Mouse (Mus musculus) c-Kit-positive CD71-positive TER-119-negative erythroid progenitor cells, embryonic 14.5 days (primary cell): ENCODE measurements around the gene Cdk6.
"Not testable (repeated sequence)": the region's sequence is repeated elsewhere in the genome, so short reads cannot be mapped to it uniquely, and the experiment has no call there.

ENCODE experiments used
- DNase-seq: peaks from one replicate; pipeline ENCODE4 v3.0.0-alpha.2; 2013; ENCODE audit warnings: low read depth

The Cdk6 gene

DNA sequence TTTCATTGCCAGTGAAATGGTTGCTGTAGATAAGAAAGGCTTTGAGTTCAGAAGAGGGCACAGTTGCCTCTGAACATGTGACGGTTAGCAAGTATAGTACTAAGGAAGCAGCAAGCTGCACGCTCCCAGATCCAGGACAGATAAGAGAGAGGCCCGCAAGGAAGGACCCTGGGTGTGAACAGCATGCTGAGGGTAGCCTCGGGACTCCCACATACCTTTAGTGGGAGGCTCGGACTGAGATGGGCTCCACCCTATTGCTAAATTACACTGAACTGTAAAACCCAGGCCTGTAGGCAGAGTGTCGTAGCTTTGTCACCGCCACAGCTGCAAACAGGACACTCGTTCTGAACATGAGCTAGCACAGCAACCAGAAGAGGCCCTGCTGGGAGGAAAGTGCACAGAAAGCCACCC, 173.6 kb downstream of the Cdk6 start:
- DNase-seq, result peak; percentile 55

DNA sequence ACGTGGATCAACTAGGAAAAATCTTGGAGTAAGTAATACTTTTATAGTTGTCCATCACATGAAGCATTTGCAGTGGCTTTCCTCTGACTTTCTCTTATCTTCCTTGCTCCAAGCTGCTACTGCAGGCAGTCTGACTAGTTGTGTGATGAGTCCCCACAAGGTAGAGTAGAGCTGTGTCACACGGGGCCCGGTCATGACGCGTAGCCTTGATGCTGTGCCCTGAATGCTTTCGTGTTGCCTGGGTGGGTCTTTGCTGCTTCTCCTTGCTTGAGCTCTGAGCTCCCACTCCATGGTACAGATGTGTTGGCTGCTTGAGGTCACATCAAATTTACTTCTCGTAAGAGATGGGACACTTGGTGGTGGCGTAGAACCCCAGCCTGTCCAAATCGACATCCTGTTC, 174.2 kb downstream of the Cdk6 start:
- DNase-seq, result no peak

- DNase-seq, result no peak
Observed at GRCm38 (mm10) chr5:3516481-3517075, 175.3 kb downstream of the Cdk6 start.

DNA sequence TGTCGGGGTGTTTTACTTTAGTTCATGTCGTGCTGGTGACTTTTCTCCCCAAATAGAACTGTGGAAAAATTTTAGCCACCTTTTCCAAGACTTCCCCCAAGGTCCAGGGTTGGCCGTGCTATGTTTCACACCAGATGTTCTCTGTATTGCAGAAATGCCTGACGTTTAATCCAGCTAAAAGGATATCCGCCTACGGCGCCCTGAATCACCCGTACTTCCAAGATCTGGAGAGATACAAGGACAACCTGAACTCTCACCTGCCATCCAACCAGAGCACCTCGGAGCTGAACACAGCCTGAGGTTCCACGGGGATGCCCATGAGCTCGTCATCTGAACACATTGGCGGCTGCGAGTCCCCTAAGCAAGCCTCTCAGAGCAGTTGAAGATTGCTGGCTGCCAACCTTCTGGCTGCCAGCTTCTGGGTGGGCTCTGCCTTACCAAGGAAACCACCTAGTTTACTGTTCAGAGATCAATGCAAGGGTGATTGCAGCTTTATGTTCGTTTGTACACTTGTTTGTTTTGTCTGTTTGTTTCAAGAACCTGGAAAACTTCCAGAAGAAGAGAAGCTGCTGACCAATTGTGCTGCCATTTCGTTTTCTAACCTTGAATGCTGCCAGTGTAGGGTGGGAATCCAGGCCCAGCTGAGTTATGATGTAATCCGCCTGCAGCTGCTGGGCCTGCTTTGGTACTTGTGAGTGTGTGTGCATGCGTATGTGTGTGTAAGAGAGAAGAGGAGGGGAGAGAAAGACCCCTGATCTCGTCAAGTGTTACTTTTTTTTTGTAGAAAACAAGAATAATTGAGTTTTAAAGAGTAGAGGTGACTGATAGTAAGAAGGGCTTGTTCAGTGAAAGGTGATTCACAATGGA, 179.4 kb downstream of the Cdk6 start:
- DNase-seq, result no peak

DNA sequence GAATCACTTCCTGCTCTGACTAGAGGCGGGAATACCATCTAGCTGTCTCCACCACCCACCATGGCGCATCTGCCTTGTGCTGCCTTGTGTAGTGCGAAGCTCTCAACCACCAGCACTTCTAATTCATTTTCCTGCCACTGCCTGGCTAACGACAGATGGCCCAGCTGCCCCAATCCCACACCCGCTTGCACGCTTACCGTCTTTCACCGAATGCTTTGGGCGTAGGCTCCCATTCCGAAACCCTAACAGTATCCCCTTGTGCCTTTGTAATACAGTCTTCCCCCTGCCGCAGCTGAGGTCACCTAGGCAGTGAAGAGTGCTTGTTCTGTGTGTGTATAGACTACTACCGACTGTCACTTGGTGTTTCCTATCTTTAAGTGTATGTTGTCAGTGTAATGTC, 180.5 kb downstream of the Cdk6 start:
- no peak for DNase-seq

DNA sequence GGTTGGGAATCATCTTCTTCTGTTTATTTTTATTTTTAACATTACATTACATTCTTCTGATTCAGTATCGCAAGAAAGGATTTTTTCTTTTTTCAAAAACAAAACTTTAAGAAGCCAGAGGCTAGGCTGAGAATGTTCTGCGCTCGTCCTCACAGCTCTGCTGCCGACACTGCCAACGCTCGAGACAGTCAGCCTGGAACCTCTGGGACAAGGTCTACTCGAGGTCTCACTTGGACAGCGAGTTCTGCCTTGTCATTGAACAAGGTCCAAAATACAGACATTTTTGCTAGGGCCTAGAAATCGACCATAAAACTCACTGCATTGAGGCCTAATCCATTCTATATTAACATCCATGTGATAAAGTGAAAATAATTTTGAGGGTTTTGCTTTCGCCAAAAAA, 181.5 kb downstream of the Cdk6 start:
- no peak for DNase-seq

GRCm38 (mm10) chr5:3527041-3527691, 185.9 kb downstream of the Cdk6 start:
- no peak for DNase-seq

GRCm38 (mm10) chr5:3529585-3530189, 188.4 kb downstream of the Cdk6 start:
- DNase-seq, result no peak

DNA sequence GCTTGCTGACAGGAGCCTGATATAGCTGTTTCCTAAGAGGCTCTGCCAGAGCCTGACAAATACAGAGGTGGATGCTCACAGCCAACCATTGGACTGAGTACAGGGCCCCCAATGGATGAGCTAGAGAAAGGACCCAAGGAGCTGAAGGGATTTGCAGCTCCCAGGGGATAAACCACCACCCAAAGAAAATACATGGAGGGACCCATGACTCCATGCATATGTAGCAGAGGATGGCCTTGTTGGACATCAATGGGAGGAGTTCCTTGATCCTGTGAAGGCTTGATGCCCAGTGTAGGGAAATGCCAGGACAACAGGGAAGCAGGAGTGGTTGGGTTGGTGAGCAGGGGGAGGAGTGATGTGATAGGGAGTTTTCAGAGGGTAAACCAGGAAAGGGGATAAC, 190.8 kb downstream of the Cdk6 start:
- not testable (repeated sequence) for DNase-seq

- no peak for DNase-seq
Observed at GRCm38 (mm10) chr5:3536592-3537212, 195.4 kb downstream of the Cdk6 start.

GRCm38 (mm10) chr5:3538505-3539472, 197.5 kb downstream of the Cdk6 start:
- no peak for DNase-seq

GRCm38 (mm10) chr5:3541871-3542270, 200.6 kb downstream of the Cdk6 start:
- DNase-seq, result no peak

DNA sequence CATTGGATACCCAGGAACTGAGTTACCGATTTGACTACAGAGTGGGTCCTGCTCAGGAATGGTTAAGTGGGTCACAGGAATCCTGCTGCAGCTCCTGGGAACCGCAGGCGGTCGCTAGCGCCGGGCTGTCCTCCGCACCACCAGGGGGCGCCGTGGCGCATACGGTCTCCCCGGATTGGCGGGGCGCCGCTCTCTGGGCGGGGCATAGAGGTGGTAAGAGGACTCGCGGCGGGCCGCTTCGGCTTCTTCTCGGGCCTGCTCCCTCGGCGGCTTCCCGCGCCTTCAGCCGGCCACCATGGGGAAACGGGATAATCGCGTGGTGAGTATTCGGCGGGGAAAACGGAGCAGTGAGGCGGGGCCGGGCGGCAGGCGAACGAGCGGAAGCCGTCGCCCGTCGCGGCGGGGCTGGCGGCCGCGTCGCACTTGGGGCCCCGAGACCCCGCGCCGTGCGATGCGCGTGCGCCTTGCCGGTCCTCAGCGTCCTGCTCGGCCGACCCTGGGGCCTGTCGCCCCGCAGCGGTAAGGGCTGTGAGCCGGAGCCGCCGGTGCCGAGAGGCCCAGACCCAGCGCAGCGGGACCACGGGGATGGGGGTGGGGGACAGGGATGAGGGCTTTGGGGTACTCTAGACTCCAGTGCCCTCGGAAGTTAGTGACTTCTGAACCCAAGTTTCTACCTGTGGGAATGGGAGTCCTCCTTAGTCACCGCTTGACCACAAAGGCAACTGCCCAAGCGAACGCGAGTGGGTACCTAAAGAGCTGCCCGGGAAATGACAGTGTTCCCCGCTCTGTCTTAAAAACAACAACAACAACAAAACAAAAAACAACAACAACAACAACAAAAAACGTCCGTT, 202.6 kb downstream of the Cdk6 start, which contains the start of gene Fam133b:
Gene Fam133b (plus strand): TSS at position 205 of the 851 bp plus-strand sequence.
- DNase-seq, result peak; percentile 82

- DNase-seq, result no peak
Observed at GRCm38 (mm10) chr5:3544480-3544769, 203.1 kb downstream of the Cdk6 start.

DNA sequence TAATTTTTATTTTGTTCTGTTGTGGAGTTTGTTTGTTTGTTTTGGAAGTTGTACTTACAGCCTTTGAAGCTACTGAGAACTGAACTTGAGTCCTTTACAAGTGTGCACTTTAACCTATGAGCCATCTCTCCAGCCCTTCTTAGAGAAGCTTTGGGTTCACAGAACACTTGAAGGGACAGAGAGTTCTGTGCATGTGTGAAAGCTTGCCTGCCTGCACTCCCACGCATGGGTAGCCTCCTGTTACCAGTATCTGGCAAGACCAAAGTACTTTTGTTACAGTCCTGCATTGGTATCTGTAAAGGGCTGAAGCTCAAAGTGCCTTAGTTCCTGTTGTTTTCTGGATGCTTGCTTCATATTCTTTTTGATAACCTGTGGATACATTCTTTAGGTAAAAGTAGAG, 204.9 kb downstream of the Cdk6 start:
- no peak for DNase-seq

DNA sequence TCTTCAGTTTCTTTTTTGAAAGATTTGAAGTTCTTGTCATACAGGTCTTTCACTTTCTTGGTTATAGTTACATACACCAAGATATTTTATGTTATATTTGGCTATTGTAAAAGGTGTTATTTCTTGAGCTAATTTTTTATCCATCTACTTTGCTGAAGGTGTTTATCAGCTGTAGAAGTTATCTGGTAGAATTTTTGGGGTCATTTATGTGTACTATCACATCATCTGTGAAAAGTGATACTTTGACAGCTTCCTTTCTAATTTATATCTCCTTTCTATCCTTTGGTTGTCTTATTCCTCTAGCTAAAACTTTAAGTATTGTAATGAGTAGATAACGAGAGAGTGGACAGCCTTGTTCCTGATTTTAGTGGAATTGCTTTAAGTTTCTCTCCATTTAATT, 210.2 kb downstream of the Cdk6 start:
- no peak for DNase-seq

GRCm38 (mm10) chr5:3554198-3554597, 212.9 kb downstream of the Cdk6 start:
- DNase-seq, result no peak

- DNase-seq, result no peak
Observed at GRCm38 (mm10) chr5:3571266-3571665, 230.0 kb downstream of the Cdk6 start, which contains the start of gene 1700109H08Rik. 1700109H08Rik (plus strand) TSS chr5:3571566.

DNA sequence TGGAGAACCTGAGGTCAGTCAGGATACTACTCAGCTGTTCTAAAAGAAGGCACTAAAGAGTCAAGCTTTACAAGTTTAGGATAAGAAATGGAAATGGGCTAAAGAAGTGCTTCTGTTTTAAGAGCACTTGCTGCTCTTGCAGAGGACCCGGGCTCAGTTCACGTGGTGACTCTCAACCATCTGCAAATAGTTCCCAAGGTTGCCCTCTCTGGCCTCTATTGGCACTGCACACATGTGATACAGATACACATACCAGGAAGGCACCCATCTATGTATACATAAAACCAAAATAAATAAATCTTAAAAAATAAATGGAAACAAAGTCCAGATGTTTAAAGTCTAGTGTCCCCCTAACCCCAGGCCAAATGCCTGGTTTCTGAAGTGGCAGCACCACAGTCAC, 233.5 kb downstream of the Cdk6 start:
- no peak for DNase-seq

DNA sequence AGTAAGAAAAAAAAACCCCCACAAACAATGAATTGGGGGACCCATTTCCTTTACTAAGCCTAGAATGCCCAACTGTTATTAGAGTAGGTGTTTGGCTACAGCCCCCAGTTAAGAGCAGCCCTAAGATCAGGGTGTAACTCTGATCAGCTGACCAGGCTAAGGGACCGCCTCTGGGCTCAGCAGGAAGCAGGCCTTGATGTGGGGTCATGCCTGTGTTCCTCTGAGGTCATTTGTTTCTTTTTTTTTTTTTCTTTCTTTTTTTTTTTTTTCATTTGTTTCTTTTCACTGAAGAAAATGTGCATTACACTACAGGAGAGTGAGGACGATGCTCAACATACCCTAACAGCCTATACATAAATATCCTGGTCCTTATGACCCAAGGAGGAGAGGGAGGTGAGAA, 236.7 kb downstream of the Cdk6 start:
- no peak for DNase-seq
